Mouse (Mus musculus): Measurements from ENCODE around the gene Hoxa11.

DNA sequence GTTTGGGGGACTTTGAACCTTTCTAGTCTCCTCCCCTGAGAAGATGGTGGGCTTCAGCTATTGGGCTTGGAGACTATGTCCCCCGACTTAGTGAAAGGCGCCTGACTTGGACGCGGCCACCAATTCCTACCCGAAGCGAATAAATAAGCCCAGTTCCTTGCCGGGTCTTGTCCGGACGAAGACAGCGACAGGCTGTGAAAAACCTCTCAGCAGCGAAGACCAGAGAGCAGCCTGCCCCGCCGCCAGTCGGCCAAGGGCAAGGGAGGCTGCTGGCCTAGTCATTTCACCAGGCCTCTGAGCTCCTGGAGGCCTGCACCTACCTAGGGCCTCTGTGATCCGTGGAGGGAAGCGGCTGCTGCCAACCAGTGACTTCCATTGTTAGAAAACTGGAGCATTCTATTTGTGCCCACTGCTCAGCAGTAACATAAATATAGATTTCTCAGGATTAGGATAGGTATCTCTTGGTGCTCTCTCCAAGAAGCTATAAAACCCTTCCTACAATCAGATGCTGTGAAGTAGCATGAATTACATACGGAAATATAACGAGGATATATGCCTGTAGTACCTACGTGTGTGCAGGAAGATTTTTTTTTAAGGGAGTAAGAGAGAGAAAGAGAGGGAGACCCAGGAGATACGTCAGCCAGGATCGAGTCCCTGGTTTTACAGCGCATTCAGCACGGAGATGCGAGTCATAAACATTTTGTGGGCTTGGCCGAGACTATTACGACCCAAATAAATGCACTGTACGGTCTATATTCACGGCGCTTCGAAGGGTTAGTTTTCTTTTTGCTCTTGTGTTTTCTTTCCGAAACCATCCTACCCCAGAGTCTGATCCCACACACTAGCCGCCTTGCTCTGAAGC lies 25.4 kb downstream of the Hoxa11 start:
- TF ChIP-seq CTCF (IDR thresholded peaks at IDR 0.05; ENCODE audit: insufficient read depth, low read depth, low read length), result no peak
- TF ChIP-seq POLR2A (IDR thresholded peaks at IDR 0.05; ENCODE audit: insufficient read depth, low read depth, low read length), result no peak

Data from olfactory bulb, adult 2 months (tissue).